Mouse (Mus musculus) gastrocnemius, postnatal 4 days (tissue): ENCODE data around the gene Cacna1d. TPM values are rescaled to one million over a fixed set of nuclear protein-coding genes. Genes with fewer than 3 reads are reported as not detected.

Experiments
- DNase-seq, 2 experiments: peaks; one replicate each; pipeline ENCODE4 v3.0.0; 2021 to 2022; ENCODE audit warnings: low spot score in 2 of 2, mixed read lengths in 2 of 2
- total RNA-seq, 2 experiments: library from RNA; stranded (reverse); gene quantifications; 2 replicates each; pipeline ENCODE4 v1.2.3; 2021

Cacna1d gene
- total RNA-seq, 2 experiments from 2014 or later: 2.5 TPM

DNA sequence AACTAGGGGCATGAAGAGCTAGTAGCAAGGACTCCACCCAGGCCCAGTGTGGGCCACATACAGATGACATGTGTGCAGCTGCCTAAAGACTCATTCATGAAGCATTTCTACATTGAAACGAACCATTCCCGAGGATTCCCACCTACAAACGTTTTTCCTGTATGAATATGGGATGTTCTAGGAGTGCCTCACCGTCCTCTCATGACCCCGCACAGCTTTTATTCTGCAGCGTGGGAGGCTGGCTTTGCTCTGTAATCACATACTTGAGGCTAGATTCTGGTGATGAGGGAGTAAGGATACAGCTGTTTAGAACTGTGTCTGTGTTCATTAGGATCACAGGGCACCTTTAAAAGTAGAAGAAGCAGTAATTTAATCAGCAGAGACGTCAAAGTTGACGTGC is 219.4 kb downstream of the Cacna1d start:
- DNase-seq: no peak

- DNase-seq: no peak
Observed at GRCm38 (mm10) chr14:30270350-30270749, 220.9 kb downstream of the Cacna1d start.

DNA sequence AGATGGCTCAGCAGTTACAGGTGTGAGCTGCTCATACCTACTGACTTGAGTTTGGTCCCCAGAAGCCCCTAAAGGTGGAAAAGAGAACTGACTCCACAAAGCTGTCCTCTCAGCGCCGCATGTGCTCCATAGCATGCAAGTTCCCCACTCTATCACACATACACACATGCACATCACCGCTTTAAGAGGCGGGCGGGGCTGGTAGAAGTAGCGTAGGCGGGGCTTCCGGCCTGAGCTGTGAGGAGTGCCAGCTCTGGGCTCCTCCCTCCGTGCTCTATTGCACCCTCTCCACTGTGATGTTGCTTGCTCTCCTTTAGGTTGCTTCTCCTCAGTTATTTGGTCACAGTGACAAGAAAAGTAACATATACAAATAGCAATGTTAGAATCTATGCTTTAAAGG is 225.5 kb downstream of the Cacna1d start:
- DNase-seq: no peak

GRCm38 (mm10) chr14:30261561-30262251 is 229.5 kb downstream of the Cacna1d start:
- DNase-seq: no peak

- no peak for DNase-seq
Observed at GRCm38 (mm10) chr14:30257626-30258025, 233.6 kb downstream of the Cacna1d start.

DNA sequence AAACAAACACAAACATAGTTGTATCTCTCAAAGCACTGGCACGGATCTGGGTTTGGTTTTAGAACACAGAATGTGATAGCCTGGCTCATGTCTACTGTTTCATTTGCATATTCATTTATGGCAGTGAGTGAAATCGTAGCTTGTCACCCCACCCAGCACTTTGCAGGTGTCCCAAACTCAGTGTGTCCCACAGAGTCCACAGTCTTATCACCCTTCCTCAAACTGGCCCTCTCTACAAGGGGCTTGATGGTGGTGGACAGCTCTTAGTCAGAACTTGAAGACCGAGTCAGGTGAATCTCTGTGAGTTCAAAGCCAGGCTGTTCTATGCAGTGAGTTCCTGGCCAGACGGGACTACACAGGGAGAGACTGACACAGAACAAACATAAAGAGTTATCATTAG is 234.8 kb downstream of the Cacna1d start:
- no peak for DNase-seq

DNA sequence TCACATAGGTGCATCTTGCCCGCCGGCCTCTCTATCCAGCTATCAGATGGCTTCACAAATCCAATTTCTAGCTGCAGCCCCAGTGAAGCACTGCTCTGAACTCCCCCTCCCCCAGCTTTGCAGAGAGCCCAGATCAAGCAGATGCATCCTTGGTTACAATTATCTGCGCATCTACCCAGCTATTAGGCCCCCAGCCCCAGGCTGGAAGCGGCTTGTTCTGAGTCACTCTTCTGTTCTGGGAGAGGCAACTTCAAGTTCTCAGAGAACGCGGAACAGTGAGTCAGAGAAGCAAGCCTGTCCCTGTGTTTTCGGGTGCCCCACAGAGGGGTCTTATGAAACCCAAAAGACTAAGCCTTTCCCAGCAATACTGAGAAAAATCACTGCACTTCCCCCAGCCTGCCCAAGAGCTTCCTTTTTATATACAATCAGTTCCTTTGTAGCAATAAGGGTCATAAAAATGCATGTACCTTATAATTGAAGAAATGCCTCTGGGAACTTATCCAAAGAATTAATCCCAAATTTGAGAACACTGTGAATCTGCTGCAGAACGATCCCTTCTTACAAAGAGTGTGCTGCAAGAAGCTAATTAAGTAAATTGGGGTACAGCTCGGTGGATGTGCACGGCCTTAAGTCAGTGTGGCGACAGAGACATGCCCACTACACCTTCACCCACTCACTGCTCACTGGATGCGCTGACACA is 235.4 kb downstream of the Cacna1d start:
- DNase-seq: no peak

DNA sequence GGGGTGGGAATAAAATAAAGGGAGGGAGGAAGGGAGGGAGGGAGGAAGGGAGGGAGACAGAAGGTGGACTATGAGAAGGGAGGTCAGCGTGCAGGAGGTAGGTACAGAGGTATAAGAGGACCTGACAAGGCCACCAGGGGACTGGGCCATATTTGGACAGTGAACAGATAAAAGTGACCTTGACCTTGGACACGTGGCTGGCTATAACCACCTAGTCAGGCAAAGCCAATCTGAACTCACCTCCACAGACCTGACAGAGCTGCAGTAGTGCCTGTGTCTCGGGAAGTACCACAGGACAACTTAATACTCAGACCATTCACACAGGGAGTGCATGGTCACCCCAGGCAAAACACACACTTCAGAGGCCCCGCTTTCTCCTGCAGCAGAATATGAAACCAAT is 236.5 kb downstream of the Cacna1d start:
- DNase-seq: no peak

DNA sequence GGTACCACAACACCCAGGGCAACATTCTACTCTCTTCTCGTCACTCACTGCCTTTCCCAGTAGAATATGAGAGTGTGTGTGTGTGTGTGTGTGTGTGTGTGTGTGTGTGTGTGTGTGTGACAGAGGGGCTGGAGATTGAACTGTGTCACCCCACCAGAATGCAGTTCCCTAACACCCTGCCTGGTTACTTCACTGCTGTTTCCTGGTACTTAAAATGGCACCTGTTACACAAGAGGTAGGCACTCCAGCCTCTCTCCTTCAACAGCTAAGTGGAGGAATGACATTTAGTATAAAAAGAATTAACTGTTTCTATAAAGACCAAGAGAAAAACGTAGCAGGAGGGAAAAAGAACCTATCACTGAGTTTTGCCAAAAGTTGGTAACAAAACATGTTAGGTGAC is 238.4 kb downstream of the Cacna1d start:
- DNase-seq: no peak

DNA sequence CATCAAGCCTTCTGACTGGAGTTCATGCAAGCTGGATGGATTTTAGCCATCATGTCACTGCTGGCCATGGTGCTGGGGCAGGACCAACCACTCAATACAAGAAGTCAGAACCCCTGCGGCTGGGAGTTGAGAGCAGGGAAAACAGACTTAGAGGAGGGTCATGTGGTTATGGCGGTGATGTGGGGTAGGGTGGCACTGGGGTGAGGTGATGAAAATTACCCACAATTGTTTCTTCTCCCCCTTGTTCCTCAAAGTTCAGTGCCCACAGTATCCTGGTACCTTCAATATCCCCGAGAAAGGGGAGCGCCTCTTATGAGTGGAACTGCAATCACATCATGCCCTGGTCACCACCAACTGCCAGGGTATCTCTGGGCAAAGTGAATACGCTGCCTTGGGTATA is 239.9 kb downstream of the Cacna1d start:
- no peak for DNase-seq

DNA sequence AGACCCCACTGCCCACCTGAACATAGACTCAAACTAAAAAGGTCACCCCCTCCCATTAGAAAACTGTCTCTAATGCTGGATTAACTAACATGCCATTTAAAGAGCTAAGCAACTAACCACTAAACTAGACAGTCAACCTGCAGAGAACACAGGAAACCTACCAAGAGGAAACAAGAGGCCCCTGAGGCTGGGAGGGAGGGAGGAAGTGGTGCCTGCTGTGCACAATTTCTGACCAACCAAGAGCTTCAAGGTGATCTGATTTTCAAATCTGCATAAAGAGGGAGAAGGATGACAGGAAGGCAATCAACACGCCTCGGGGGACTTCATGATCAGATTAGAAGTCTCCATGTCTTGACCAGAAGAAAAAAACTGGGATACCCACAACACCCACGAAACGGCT is 241.7 kb downstream of the Cacna1d start:
- no peak for DNase-seq

- DNase-seq: no peak
Observed at GRCm38 (mm10) chr14:30248811-30249210, 242.4 kb downstream of the Cacna1d start.

DNA sequence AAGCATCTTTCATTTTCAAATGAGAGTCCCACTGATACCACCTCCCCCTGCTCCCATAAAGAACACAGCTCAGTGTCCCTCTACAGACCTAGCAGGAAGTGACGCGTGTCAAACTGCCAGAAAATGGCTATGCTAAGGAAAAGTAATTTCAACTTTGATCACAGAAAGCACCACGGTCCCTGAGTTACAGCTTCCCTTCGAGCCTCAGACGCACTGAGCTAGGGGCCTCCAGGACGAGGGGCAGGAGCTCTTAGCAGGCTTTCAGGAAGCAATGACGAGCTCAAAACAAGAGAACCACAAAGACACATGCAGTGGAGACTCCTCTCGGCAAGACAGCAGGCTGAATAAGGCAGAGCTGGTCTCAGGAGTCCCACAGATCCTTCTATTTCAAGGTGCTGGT is 243.1 kb downstream of the Cacna1d start:
- no peak for DNase-seq

DNA sequence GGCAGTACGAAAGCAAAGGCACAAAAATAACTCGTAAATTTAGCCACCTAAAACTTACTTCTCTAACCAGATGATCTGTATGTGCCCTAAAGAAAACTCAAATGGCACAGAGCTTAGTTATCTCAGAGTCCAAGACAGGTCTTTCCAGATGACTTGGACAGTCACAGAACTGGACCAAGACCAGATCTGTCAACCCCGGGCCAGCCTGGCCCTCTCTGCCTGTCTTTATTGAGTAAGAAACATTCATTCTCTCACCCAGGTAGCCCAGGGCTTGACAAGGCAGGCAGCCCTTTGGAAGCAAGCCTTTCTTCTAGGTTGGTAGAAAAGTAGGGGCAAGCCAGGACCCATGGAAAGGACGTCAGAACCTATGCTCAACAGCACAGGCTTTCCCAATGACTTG is 243.6 kb downstream of the Cacna1d start:
- no peak for DNase-seq

GRCm38 (mm10) chr14:30244776-30245175 is 246.5 kb downstream of the Cacna1d start:
- no peak for DNase-seq

GRCm38 (mm10) chr14:30242818-30243205 is 248.4 kb downstream of the Cacna1d start:
- no peak for DNase-seq

GRCm38 (mm10) chr14:30242166-30242817 is 249.0 kb downstream of the Cacna1d start:
- DNase-seq: no peak

GRCm38 (mm10) chr14:30240916-30241515 is 250.2 kb downstream of the Cacna1d start:
- DNase-seq: no peak

DNA sequence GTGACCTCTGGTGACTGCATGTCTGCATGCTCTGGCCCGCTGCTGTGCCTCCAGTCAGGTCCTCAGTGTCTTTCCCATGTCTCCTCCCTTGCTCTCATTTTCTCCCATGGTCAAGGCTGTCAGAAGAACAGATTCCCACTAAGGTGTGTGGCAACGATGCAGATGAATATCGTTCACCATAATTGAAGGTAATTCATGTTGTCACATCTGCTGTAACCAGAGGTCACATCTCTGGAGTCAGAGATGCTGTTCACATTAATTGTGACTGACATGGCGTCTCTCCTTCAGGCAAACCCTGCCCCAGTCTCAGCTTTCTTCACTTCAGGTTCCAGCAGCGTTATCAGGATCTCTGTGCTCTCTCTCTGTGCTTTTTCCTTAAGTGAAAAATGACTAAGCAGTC is 252.4 kb downstream of the Cacna1d start:
- no peak for DNase-seq

DNA sequence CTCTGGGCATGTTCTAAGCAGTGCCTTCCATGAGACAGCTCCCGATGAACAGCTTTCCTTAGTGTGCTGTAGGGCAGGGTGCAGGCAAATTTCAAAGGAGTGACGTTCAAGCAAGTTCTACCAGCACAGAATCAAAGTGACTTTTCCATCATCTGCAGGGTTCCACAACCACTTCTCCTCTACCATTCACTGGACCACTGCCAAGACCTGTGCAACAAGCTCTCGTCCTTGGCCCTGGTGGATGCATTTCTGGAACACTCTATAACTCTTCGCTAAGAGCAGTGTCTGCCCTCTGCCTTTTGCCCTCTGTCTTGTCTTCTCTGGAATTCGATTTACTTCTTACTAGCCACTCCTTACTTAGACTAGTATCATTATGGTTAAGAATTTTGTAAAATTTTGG is 266.1 kb downstream of the Cacna1d start:
- no peak for DNase-seq

GRCm38 (mm10) chr14:30222101-30222500 is 269.2 kb downstream of the Cacna1d start:
- DNase-seq: no peak

- DNase-seq: no peak
Observed at GRCm38 (mm10) chr14:30219851-30220250, 271.4 kb downstream of the Cacna1d start.
